Mouse (Mus musculus): ENCODE measurements around the gene Pter. TPM values are rescaled to one million over a fixed set of nuclear protein-coding genes. Genes with fewer than 3 reads are reported as not detected.

Pter gene
- polyA plus RNA-seq, 1 experiment from 2014 or later: 34.6 TPM

GRCm38 (mm10) chr2:12933905-12934304 is 10.1 kb downstream of the Pter start:
- 85% methylated on average over 2 of the region's 2 CpGs for WGBS
- Histone ChIP-seq H3K36me3 (ENCODE audit: control insufficient read depth, insufficient read depth, low read length) (no peaks in the 10 kb centered on the region), H3K4me3 (ENCODE audit: low read depth, low read length) (no peak overlapping the region), H3K4me2 (no peak overlapping the region), H3K27ac (ENCODE audit: low read depth, low read length) (no peak overlapping the region), H3K9me3 (ENCODE audit: control insufficient read depth, low read length) (no peaks in the 10 kb centered on the region), H3K4me1 (replicated peaks; ENCODE audit: control insufficient read depth, insufficient read depth, low read length) (peaks cover 3% of the 10 kb centered on the region; the same call in 1 of the 2 replicates), H3K27me3 (replicated peaks; ENCODE audit: control insufficient read depth, insufficient read depth, low read length) (no peaks in the 10 kb centered on the region), H3K9ac (ENCODE audit: low read depth, low read length) (no peak overlapping the region)
- DNase-seq (ENCODE audit: low spot score): no peak
- ATAC-seq (replicated peaks; ENCODE audit: low FRiP score): no peak

GRCm38 (mm10) chr2:12935286-12935685 is 11.4 kb downstream of the Pter start:
- no peak overlapping the region for H3K4me3 ChIP-seq (ENCODE audit: low read depth, low read length)

GRCm38 (mm10) chr2:12937461-12938217 is 13.8 kb downstream of the Pter start:
- Histone ChIP-seq H3K9ac (ENCODE audit: low read depth, low read length) (no peak overlapping the region), H3K36me3 (ENCODE audit: control insufficient read depth, insufficient read depth, low read length) (no peaks in the 10 kb centered on the region), H3K4me2 (no peak overlapping the region), H3K9me3 (ENCODE audit: control insufficient read depth, low read length) (no peaks in the 10 kb centered on the region), H3K27me3 (replicated peaks; ENCODE audit: control insufficient read depth, insufficient read depth, low read length) (no peaks in the 10 kb centered on the region), H3K4me3 (ENCODE audit: low read depth, low read length) (no peak overlapping the region), H3K4me1 (replicated peaks; ENCODE audit: control insufficient read depth, insufficient read depth, low read length) (no peaks in the 10 kb centered on the region), H3K27ac (ENCODE audit: low read depth, low read length) (no peak overlapping the region)
- WGBS: 89% methylated on average over 10 of the region's 10 CpGs
- ATAC-seq (replicated peaks; ENCODE audit: low FRiP score): no peak
- no peak for DNase-seq (ENCODE audit: low spot score)

More at GRCm38 (mm10) chr2:12935286-12935685, 11.4 kb downstream of the Pter start:
- WGBS: 76% methylated on average over 2 of the region's 2 CpGs
- no peaks in the 10 kb centered on the region for H3K36me3 ChIP-seq (ENCODE audit: control insufficient read depth, insufficient read depth, low read length)
- no peak overlapping the region for H3K9ac ChIP-seq (ENCODE audit: low read depth, low read length)
- no peaks in the 10 kb centered on the region for H3K27me3 ChIP-seq (replicated peaks; ENCODE audit: control insufficient read depth, insufficient read depth, low read length)
- H3K27ac ChIP-seq (ENCODE audit: low read depth, low read length): no peak overlapping the region
- ATAC-seq (replicated peaks; ENCODE audit: low FRiP score): no peak
- no peak overlapping the region for H3K4me2 ChIP-seq
- no peaks in the 10 kb centered on the region for H3K9me3 ChIP-seq (ENCODE audit: control insufficient read depth, low read length)
- no peak for DNase-seq (ENCODE audit: low spot score)
- peaks cover under 1% of the 10 kb centered on the region; the same call in 1 of the 2 replicates for H3K4me1 ChIP-seq (replicated peaks; ENCODE audit: control insufficient read depth, insufficient read depth, low read length)

- no peak overlapping the region for H3K9ac ChIP-seq (ENCODE audit: low read depth, low read length)
- H3K4me2 ChIP-seq: no peak overlapping the region
- H3K27me3 ChIP-seq (replicated peaks; ENCODE audit: control insufficient read depth, insufficient read depth, low read length): no peaks in the 10 kb centered on the region
- 76% methylated on average over 2 of the region's 2 CpGs for WGBS
- H3K27ac ChIP-seq (ENCODE audit: low read depth, low read length): no peak overlapping the region
- DNase-seq (ENCODE audit: low spot score) (no peak), ATAC-seq (replicated peaks; ENCODE audit: low FRiP score) (no peak)
- no peaks in the 10 kb centered on the region for H3K36me3 ChIP-seq (ENCODE audit: control insufficient read depth, insufficient read depth, low read length)
- H3K4me3 ChIP-seq (ENCODE audit: low read depth, low read length): no peak overlapping the region
- no peaks in the 10 kb centered on the region for H3K4me1 ChIP-seq (replicated peaks; ENCODE audit: control insufficient read depth, insufficient read depth, low read length)
- H3K9me3 ChIP-seq (ENCODE audit: control insufficient read depth, low read length): no peaks in the 10 kb centered on the region
Observed at GRCm38 (mm10) chr2:12938641-12939040, 14.8 kb downstream of the Pter start.

GRCm38 (mm10) chr2:12956703-12957424 is 33.0 kb downstream of the Pter start:
- Histone ChIP-seq H3K9ac (ENCODE audit: low read depth, low read length) (no peak overlapping the region), H3K4me3 (ENCODE audit: low read depth, low read length) (no peak overlapping the region), H3K36me3 (ENCODE audit: control insufficient read depth, insufficient read depth, low read length) (no peaks in the 10 kb centered on the region), H3K9me3 (ENCODE audit: control insufficient read depth, low read length) (no peaks in the 10 kb centered on the region), H3K4me2 (no peak overlapping the region), H3K27me3 (replicated peaks; ENCODE audit: control insufficient read depth, insufficient read depth, low read length) (no peaks in the 10 kb centered on the region), H3K4me1 (replicated peaks; ENCODE audit: control insufficient read depth, insufficient read depth, low read length) (no peaks in the 10 kb centered on the region), H3K27ac (ENCODE audit: low read depth, low read length) (no peak overlapping the region)
- DNase-seq (ENCODE audit: low spot score) (no peak), ATAC-seq (replicated peaks; ENCODE audit: low FRiP score) (no peak)

- Histone ChIP-seq H3K36me3 (ENCODE audit: control insufficient read depth, insufficient read depth, low read length) (no peaks in the 10 kb centered on the region), H3K9me3 (ENCODE audit: control insufficient read depth, low read length) (no peaks in the 10 kb centered on the region), H3K4me3 (ENCODE audit: low read depth, low read length) (no peak overlapping the region), H3K9ac (ENCODE audit: low read depth, low read length) (no peak overlapping the region), H3K27me3 (replicated peaks; ENCODE audit: control insufficient read depth, insufficient read depth, low read length) (no peaks in the 10 kb centered on the region), H3K4me1 (replicated peaks; ENCODE audit: control insufficient read depth, insufficient read depth, low read length) (no peaks in the 10 kb centered on the region), H3K4me2 (no peak overlapping the region), H3K27ac (ENCODE audit: low read depth, low read length) (no peak overlapping the region)
- 83% methylated on average over 12 of the region's 12 CpGs for WGBS
- DNase-seq (ENCODE audit: low spot score) (no peak), ATAC-seq (replicated peaks; ENCODE audit: low FRiP score) (no peak)
Observed at GRCm38 (mm10) chr2:12970049-12970724, 46.3 kb downstream of the Pter start.

- ATAC-seq (replicated peaks; ENCODE audit: low FRiP score) (no peak), DNase-seq (ENCODE audit: low spot score) (no peak)
- no peaks in the 10 kb centered on the region for H3K4me1 ChIP-seq (replicated peaks; ENCODE audit: control insufficient read depth, insufficient read depth, low read length)
- H3K9me3 ChIP-seq (ENCODE audit: control insufficient read depth, low read length): no peaks in the 10 kb centered on the region
- H3K27ac ChIP-seq (ENCODE audit: low read depth, low read length): no peak overlapping the region
- H3K36me3 ChIP-seq (ENCODE audit: control insufficient read depth, insufficient read depth, low read length): no peaks in the 10 kb centered on the region
- no peak overlapping the region for H3K4me3 ChIP-seq (ENCODE audit: low read depth, low read length)
- H3K9ac ChIP-seq (ENCODE audit: low read depth, low read length): no peak overlapping the region
- no peak overlapping the region for H3K4me2 ChIP-seq
- WGBS: 95% methylated on average over 2 of the region's 2 CpGs
- no peaks in the 10 kb centered on the region for H3K27me3 ChIP-seq (replicated peaks; ENCODE audit: control insufficient read depth, insufficient read depth, low read length)
Observed at GRCm38 (mm10) chr2:12973752-12974151, 49.9 kb downstream of the Pter start.

- Histone ChIP-seq H3K4me1 (replicated peaks; ENCODE audit: control insufficient read depth, insufficient read depth, low read length) (no peaks in the 10 kb centered on the region), H3K4me3 (ENCODE audit: low read depth, low read length) (no peak overlapping the region), H3K27ac (ENCODE audit: low read depth, low read length) (no peak overlapping the region), H3K4me2 (no peak overlapping the region), H3K36me3 (ENCODE audit: control insufficient read depth, insufficient read depth, low read length) (no peaks in the 10 kb centered on the region), H3K27me3 (replicated peaks; ENCODE audit: control insufficient read depth, insufficient read depth, low read length) (no peaks in the 10 kb centered on the region), H3K9me3 (ENCODE audit: control insufficient read depth, low read length) (no peaks in the 10 kb centered on the region), H3K9ac (ENCODE audit: low read depth, low read length) (no peak overlapping the region)
- WGBS: 87% methylated on average over 7 of the region's 7 CpGs
- DNase-seq (ENCODE audit: low spot score): no peak
- no peak for ATAC-seq (replicated peaks; ENCODE audit: low FRiP score)
Observed at GRCm38 (mm10) chr2:12977367-12977766, 53.5 kb downstream of the Pter start.

Measured in liver, embryonic 11.5 days (tissue).